Mouse (Mus musculus): ENCODE data around the gene Abcc9.
"Not testable (repeated sequence)": the region's sequence is repeated elsewhere in the genome, so short reads cannot be mapped to it uniquely, and the experiment has no call there.

Gene Abcc9

GRCm38 (mm10) chr6:142703441-142703930 lies 1.4 kb upstream of the Abcc9 start:
- no peak for DNase-seq (ENCODE audit: low read depth, low spot score)

- no peak for DNase-seq (ENCODE audit: low read depth, low spot score)
Observed at GRCm38 (mm10) chr6:142701161-142701560, 954 bp downstream of the Abcc9 start.

- no peak for DNase-seq (ENCODE audit: low read depth, low spot score)
Observed at GRCm38 (mm10) chr6:142700753-142701152, 1.4 kb downstream of the Abcc9 start.

- DNase-seq (ENCODE audit: low read depth, low spot score): no peak
Observed at GRCm38 (mm10) chr6:142692085-142692484, 10.0 kb downstream of the Abcc9 start.

GRCm38 (mm10) chr6:142689673-142690072 lies 12.4 kb downstream of the Abcc9 start:
- no peak for DNase-seq (ENCODE audit: low read depth, low spot score)

GRCm38 (mm10) chr6:142682985-142683691 lies 19.0 kb downstream of the Abcc9 start:
- DNase-seq (ENCODE audit: low read depth, low spot score): no peak

GRCm38 (mm10) chr6:142670021-142670420 lies 32.1 kb downstream of the Abcc9 start:
- DNase-seq (ENCODE audit: low read depth, low spot score): no peak

- DNase-seq (ENCODE audit: low read depth, low spot score): no peak
Observed at GRCm38 (mm10) chr6:142669343-142669742, 32.8 kb downstream of the Abcc9 start.

- DNase-seq (ENCODE audit: low read depth, low spot score): no peak
Observed at GRCm38 (mm10) chr6:142668831-142669230, 33.3 kb downstream of the Abcc9 start.

GRCm38 (mm10) chr6:142668419-142668766 lies 33.7 kb downstream of the Abcc9 start:
- DNase-seq (ENCODE audit: low read depth, low spot score): no peak

GRCm38 (mm10) chr6:142667701-142668418 lies 34.3 kb downstream of the Abcc9 start:
- no peak for DNase-seq (ENCODE audit: low read depth, low spot score)

- not testable (repeated sequence) for DNase-seq (ENCODE audit: low read depth, low spot score)
Observed at GRCm38 (mm10) chr6:142662056-142662455, 40.1 kb downstream of the Abcc9 start.

GRCm38 (mm10) chr6:142659038-142659437 lies 43.1 kb downstream of the Abcc9 start:
- DNase-seq (ENCODE audit: low read depth, low spot score): no peak

GRCm38 (mm10) chr6:142654561-142654960 lies 47.6 kb downstream of the Abcc9 start:
- no peak for DNase-seq (ENCODE audit: low read depth, low spot score)

- DNase-seq (ENCODE audit: low read depth, low spot score): no peak
Observed at GRCm38 (mm10) chr6:142652175-142652574, 49.9 kb downstream of the Abcc9 start.

GRCm38 (mm10) chr6:142649331-142649730 lies 52.8 kb downstream of the Abcc9 start:
- DNase-seq (ENCODE audit: low read depth, low spot score): no peak

- DNase-seq (ENCODE audit: low read depth, low spot score): no peak
Observed at GRCm38 (mm10) chr6:142645474-142645873, 56.6 kb downstream of the Abcc9 start.

GRCm38 (mm10) chr6:142639301-142639700 lies 62.8 kb downstream of the Abcc9 start:
- no peak for DNase-seq (ENCODE audit: low read depth, low spot score)

- no peak for DNase-seq (ENCODE audit: low read depth, low spot score)
Observed at GRCm38 (mm10) chr6:142635654-142636053, 66.5 kb downstream of the Abcc9 start.

- no peak for DNase-seq (ENCODE audit: low read depth, low spot score)
Observed at GRCm38 (mm10) chr6:142635185-142635583, 66.9 kb downstream of the Abcc9 start.

- DNase-seq (ENCODE audit: low read depth, low spot score): no peak
Observed at GRCm38 (mm10) chr6:142634530-142635184, 67.5 kb downstream of the Abcc9 start.

GRCm38 (mm10) chr6:142623351-142623750 lies 78.8 kb downstream of the Abcc9 start:
- no peak for DNase-seq (ENCODE audit: low read depth, low spot score)

GRCm38 (mm10) chr6:142616659-142617058 lies 85.5 kb downstream of the Abcc9 start:
- no peak for DNase-seq (ENCODE audit: low read depth, low spot score)

All from embryo, embryonic 11.5 days (tissue).